Mouse (Mus musculus): ENCODE measurements around the gene 1810013L24Rik.

DNA sequence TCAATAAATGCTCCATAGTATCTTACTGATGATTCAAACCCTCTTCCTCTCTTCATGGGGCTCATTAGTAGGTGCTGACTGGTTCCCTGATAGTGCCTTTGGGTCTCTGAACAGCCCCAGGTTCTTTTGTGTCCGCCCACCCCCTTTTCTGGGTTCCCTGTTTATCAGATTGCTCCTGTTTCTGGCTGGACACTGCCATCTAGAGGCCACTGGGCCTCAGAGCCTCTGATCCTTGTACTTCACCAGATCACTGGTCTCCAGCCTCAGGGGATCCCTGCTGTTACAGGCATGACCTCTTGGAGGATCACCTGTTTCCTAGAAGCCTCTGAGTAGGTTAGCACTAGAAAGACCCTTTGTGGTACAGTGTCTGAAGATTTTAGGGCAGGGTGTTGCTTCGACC, 39.8 kb downstream of the 1810013L24Rik start:
- TF ChIP-seq CTCF (IDR thresholded peaks at IDR 0.05; ENCODE audit: control insufficient read depth, insufficient read depth, insufficient replicate concordance, low read depth, low read length) (peak; percentile 49; the same call in 1 of the 2 replicates), POLR2A (IDR thresholded peaks at IDR 0.05; ENCODE audit: control insufficient read depth, low read depth, low read length) (no peak)

Data from testis, adult 2 months (tissue).